Mouse (Mus musculus) megakaryocyte-erythroid progenitor cell, adult 5-6 weeks (primary cell): ENCODE data around the gene Gm10306. TPM values are rescaled to one million over a fixed set of nuclear protein-coding genes. Genes with fewer than 3 reads are reported as not detected.

Source experiments
- ATAC-seq: replicated peaks from 2 replicates; pipeline ENCODE4 v1.8.0; 2016; ENCODE audit warnings: mild to moderate bottlenecking, inconsistent platforms; ENCODE audit not compliant: severe bottlenecking, poor library complexity, low FRiP score, low TSS enrichment
- total RNA-seq, 2 experiments: library from RNA; stranded (forward) in 1 of 2; stranded (reverse) in 1 of 2; fragments of 200-1000, 215-1000 nt in 1 of 2; fragments of >200 nt in 1 of 2; fragmentation: Nextera tagmentation in 1 of 2; gene quantifications; 2 replicates each; pipeline ENCODE4 v1.2.3; 2014 to 2017

The Gm10306 gene
- total RNA-seq, 2 experiments from 2014 or later: not detected

DNA sequence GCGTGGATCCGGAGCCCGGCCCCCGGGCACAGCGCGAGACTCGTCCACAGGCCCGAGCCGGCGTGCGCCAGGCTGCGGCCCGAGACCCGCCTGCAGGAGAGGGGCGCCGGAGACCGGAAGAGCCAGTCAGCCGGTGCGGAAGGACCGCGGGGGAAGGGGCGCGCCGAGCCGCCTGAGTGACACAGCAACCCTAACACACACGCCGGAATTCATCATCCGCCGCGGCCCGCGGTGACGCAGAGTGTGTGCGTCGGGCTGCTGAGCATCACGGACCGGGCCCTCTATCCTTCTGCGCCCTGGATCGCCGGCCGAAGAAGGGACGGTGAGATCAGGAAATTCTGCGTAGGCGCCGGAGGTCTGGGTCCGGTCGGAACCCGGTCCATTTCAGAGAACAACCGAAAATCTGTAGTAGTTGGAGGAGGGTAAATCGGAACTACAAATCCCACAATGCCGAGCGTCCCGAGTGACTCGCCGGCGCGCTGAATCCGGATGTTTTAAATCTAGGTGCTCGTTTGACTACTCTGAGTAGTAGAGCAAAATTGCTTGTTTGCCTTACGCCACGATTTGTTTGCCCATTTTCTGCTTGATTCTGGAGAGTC, 46.8 kb downstream of the Gm10306 start, which contains the start of gene Plaa:
Plaa (minus strand) TSS at position 214 of the 599 bp plus-strand sequence.
- ATAC-seq: peak; percentile 98

GRCm38 (mm10) chr4:94604452-94605019, 48.2 kb downstream of the Gm10306 start:
- ATAC-seq: no peak

- ATAC-seq: no peak
These were observed 49.2 kb downstream of the Gm10306 start for GRCm38 (mm10) chr4:94605591-94605990.

Other genes starting within 250 kb of the Gm10306 start
- 15.3 and 23.8 TPM in 2 replicates for gene Caap1, start 250 bp downstream of the Gm10306 start, total RNA-seq (2014; fragmentation: Nextera tagmentation)
- 29.9 and 34.4 TPM in 2 replicates for gene Caap1, start 250 bp downstream of the Gm10306 start, total RNA-seq (2017)
- gene Plaa, start 46.7 kb downstream of the Gm10306 start, total RNA-seq (2014; fragmentation: Nextera tagmentation): 53.9 and 74.0 TPM in 2 replicates
- gene Plaa, start 46.7 kb downstream of the Gm10306 start, total RNA-seq (2017): 131 and 154 TPM in 2 replicates
- 6.9 and 8.2 TPM in 2 replicates for gene Ift74, start 57.9 kb downstream of the Gm10306 start, total RNA-seq (2014; fragmentation: Nextera tagmentation)
- 18.3 and 20.9 TPM in 2 replicates for gene Ift74, start 57.9 kb downstream of the Gm10306 start, total RNA-seq (2017)
- gene Lrrc19, start 93.6 kb downstream of the Gm10306 start, total RNA-seq (2014; fragmentation: Nextera tagmentation): not detected in 2 replicates
- gene Lrrc19, start 93.6 kb downstream of the Gm10306 start, total RNA-seq (2017): not detected in 2 replicates
- 0.46 and 4.6 TPM in 2 replicates for gene Tek, start 182.7 kb downstream of the Gm10306 start, total RNA-seq (2014; fragmentation: Nextera tagmentation)
- gene Tek, start 182.7 kb downstream of the Gm10306 start, total RNA-seq (2017): 2.0 and 9.5 TPM in 2 replicates